Comparison of ENCODE assay signal across 25 mouse cellular contexts in the genomic region with DNA sequence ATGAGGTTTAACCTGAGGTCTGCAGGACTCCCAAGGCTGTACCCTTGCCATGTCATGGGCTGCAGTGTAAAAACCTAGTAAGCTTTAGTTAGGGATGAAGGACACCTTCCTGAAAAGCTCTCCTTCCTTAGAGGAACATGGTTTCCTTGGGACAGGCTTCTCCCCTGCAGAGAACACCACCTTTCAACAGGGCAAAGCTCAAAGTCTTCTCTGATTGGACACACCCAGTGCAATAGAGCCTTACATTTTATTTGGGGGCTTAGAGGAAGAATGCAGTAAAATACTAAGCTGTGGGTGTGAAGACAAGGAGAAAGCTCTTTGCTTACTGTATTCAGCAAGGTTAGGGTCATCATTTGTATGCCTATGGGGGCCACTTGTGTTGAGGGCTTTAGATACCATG.
"Had no signal": no experiment of that assay in that cellular context is flagged by ENCODE, and none has a peak within 500 bp of the region (broad histone marks: within the 10 kb centered on the region; RNA-seq: fewer than 3 reads in every experiment).

No protein-coding gene starts in this region.

- H3K27me3 ChIP-seq: heart, embryonic 15.5 days; hindbrain, embryonic 13.5 days; hindbrain, embryonic 15.5 days; limb, embryonic 12.5 days; liver, embryonic 13.5 days had no signal

- H3K36me3 ChIP-seq: heart, embryonic 13.5 days; heart, embryonic 15.5 days; hindbrain, embryonic 13.5 days; hindbrain, embryonic 15.5 days; kidney, embryonic 15.5 days; limb, embryonic 10.5 days; limb, embryonic 12.5 days; liver, embryonic 13.5 days had no signal

- H3K4me2 ChIP-seq: heart, embryonic 11.5 days; heart, embryonic 13.5 days; heart, embryonic 15.5 days; hindbrain, embryonic 13.5 days; hindbrain, embryonic 15.5 days; kidney, embryonic 15.5 days; limb, embryonic 12.5 days; liver, embryonic 11.5 days; liver, embryonic 13.5 days had no signal

- DNase-seq: gastrocnemius, adult 2 months; gastrocnemius, postnatal 10 days; gastrocnemius, postnatal 25 days; heart, adult 18-20 months; heart, postnatal 14 days; heart, postnatal 36 days; kidney, adult 18-20 months; kidney, postnatal 25 days; kidney, postnatal 4 days; liver; liver, embryonic 13.5 days had no signal

- H3K4me3 ChIP-seq: gastrocnemius, adult 2 months; heart, embryonic 13.5 days; heart, embryonic 15.5 days; hindbrain, embryonic 13.5 days; hindbrain, embryonic 15.5 days; kidney, embryonic 15.5 days; layer of hippocampus, adult 2 months; left cerebral cortex, adult 2 months; limb, embryonic 10.5 days; limb, embryonic 12.5 days; liver, embryonic 13.5 days had no signal

- H3K4me1 ChIP-seq: hindbrain, embryonic 13.5 days; hindbrain, embryonic 15.5 days; kidney, embryonic 15.5 days; limb, embryonic 10.5 days; limb, embryonic 12.5 days had no signal

- ATAC-seq: forebrain, embryonic 16.5 days; hindbrain, postnatal 0 days had no signal

- H3K9ac ChIP-seq: heart, embryonic 13.5 days; heart, embryonic 15.5 days; hindbrain, embryonic 13.5 days; hindbrain, embryonic 15.5 days; kidney, embryonic 15.5 days; limb, embryonic 12.5 days; liver, embryonic 13.5 days had no signal

- H3K27ac ChIP-seq: gastrocnemius, adult 2 months; heart, embryonic 13.5 days; heart, embryonic 15.5 days; hindbrain, embryonic 13.5 days; hindbrain, embryonic 15.5 days; hindbrain, postnatal 0 days; kidney, embryonic 15.5 days; kidney, postnatal 0 days; layer of hippocampus, adult 2 months; left cerebral cortex, adult 2 months; limb, embryonic 10.5 days; limb, embryonic 12.5 days; liver, embryonic 13.5 days had no signal

- H3K9me3 ChIP-seq: hindbrain, embryonic 15.5 days; kidney, embryonic 15.5 days; limb, embryonic 10.5 days; liver, embryonic 13.5 days had no signal
